Mouse (Mus musculus) kidney, adult 2 months (tissue): Measurements from ENCODE around the gene Fth1. TPM values are rescaled to one million over a fixed set of nuclear protein-coding genes. Genes with fewer than 3 reads are reported as not detected.

ENCODE experiments used
- DNase-seq: peaks from one replicate; pipeline ENCODE4 v3.0.0; 2021
- H3K27ac ChIP-seq: fragments of 200-500 bp; 2 replicates; pipeline ENCODE4 v1.5.1; 2012; ENCODE audit warnings: low read depth, low read length, control low read depth, inconsistent platforms; ENCODE audit not compliant: insufficient read depth
- H3K27me3 ChIP-seq: fragments of 200-500 bp; replicated peaks from 2 replicates; pipeline ENCODE4 v1.6.1; 2012; ENCODE audit warnings: mild to moderate bottlenecking, moderate library complexity, low read length, inconsistent platforms; ENCODE audit not compliant: control insufficient read depth, insufficient read depth
- H3K36me3 ChIP-seq: fragments of 200-500 bp; 2 replicates; pipeline ENCODE4 v1.6.1; 2012; ENCODE audit warnings: mild to moderate bottlenecking, moderate library complexity, low read length, inconsistent platforms; ENCODE audit not compliant: control insufficient read depth, insufficient read depth
- H3K4me1 ChIP-seq: fragments of 200-500 bp; 2 replicates; pipeline ENCODE4 v1.6.1; 2011; ENCODE audit warnings: low read length; ENCODE audit not compliant: control insufficient read depth, insufficient read depth
- H3K4me3 ChIP-seq: fragments of 200-500 bp; 2 replicates; pipeline ENCODE4 v1.5.1; 2011; ENCODE audit warnings: mild to moderate bottlenecking, low read depth, low read length, control low read depth; ENCODE audit not compliant: insufficient read depth
- CTCF ChIP-seq: fragments of 200-500 bp; conservative IDR thresholded peaks from 2 replicates; pipeline ENCODE4 v1.5.1; 2011; ENCODE audit warnings: low read depth, mild to moderate bottlenecking, control low read depth, low read length, moderate library complexity, mixed read lengths; ENCODE audit not compliant: insufficient read depth, insufficient read length
- POLR2A ChIP-seq: fragments of 200-500 bp; IDR thresholded peaks from one replicate; pipeline ENCODE4 v1.6.1; 2011; ENCODE audit warnings: low read depth, low read length, control low read depth
- WGBS: fragments of 180-500 bp; shearing (Covaris S2); methylation state at CpG from one replicate; pipeline ENCODE4 v1.1.7; 2018; 5-methylcytosine and 5-hydroxymethylcytosine counted together
- polyA plus RNA-seq: library from polyadenylated mRNA; depleted of rRNA; stranded (reverse); fragments of >200 nt; gene quantifications from 2 replicates; pipeline ENCODE4 v1.2.3, GENCODE M21; 2012

Fth1 gene
- polyA plus RNA-seq, 1 experiment: 8,110 TPM

DNA sequence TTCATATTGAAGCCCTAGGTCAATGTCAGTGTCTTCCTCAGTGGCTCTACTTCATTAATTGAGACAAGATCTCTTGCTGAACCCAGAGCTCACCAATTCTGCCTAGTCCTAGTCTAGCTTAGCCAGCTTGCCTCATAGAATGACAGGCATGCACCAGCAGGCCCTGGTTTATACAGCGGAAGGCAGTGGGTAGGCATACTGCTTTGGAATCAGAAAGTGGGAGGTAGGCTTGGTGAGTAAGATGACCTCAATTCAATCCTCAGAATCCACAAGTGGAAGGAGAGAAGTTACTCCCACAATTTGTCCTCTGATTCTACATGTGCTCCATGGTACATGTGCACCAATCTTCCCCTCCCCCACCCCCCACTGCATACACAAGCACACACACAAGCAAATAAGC is 23.3 kb downstream of the Fth1 start:
- Histone ChIP-seq H3K4me1 (no peaks in the 10 kb centered on the region), H3K27me3 (no peaks in the 10 kb centered on the region), H3K36me3 (no peaks in the 10 kb centered on the region), H3K27ac (no peak overlapping the region), H3K4me3 (no peak overlapping the region)
- 93% methylated on average over 1 of the region's 1 CpGs for WGBS
- TF ChIP-seq CTCF: no peak
- TF ChIP-seq POLR2A: no peak
- no peak for DNase-seq

DNA sequence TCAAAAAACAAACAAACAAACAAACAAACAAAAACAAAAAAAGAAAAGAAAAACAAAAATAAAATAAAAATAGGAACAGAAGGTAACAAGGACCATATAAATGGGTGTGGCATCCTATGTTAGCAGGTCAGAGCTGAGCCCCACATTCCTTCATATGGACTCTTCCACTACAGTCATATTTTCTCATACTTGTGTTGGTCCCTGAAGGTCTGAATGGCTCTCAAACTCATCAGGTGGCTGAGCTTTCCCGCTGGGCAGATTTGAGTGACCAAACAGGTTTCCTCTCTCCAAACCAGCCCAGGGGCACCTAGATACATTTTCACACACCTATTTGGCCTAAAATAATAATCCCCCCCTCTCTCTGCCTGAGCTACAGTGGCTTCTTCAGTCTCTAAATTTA is 31.0 kb downstream of the Fth1 start:
- TF ChIP-seq POLR2A: no peak
- TF ChIP-seq CTCF: no peak
- Histone ChIP-seq H3K27me3 (no peaks in the 10 kb centered on the region), H3K27ac (no peak overlapping the region), H3K4me1 (peaks cover 9% of the 10 kb centered on the region; the same call in 1 of the 2 replicates), H3K4me3 (no peak overlapping the region), H3K36me3 (no peaks in the 10 kb centered on the region)
- DNase-seq: no peak
- WGBS: 79% methylated on average over 1 of the region's 1 CpGs

- Histone ChIP-seq H3K27me3 (no peaks in the 10 kb centered on the region), H3K4me3 (no peak overlapping the region), H3K27ac (peak overlapping the region; percentile 33), H3K36me3 (no peaks in the 10 kb centered on the region), H3K4me1 (peaks cover 9% of the 10 kb centered on the region; the same call in 1 of the 2 replicates)
- no peak for TF ChIP-seq POLR2A
- no peak for TF ChIP-seq CTCF
- peak; percentile 59 for DNase-seq
- WGBS: 34% methylated on average over 6 of the region's 6 CpGs
Measured at GRCm38 (mm10) chr19:10012827-10013278, 32.5 kb downstream of the Fth1 start.

GRCm38 (mm10) chr19:10013348-10013747 is 33.0 kb downstream of the Fth1 start:
- H3K4me3 ChIP-seq: no peak overlapping the region
- DNase-seq: no peak
- TF ChIP-seq CTCF (no peak), POLR2A (no peak)
- 31% methylated on average over 3 of the region's 3 CpGs for WGBS
- H3K36me3 ChIP-seq: no peaks in the 10 kb centered on the region
- peaks cover 9% of the 10 kb centered on the region; the same call in 1 of the 2 replicates for H3K4me1 ChIP-seq
- H3K27me3 ChIP-seq: no peaks in the 10 kb centered on the region
- peak overlapping the region; percentile 13; the same call in 1 of the 2 replicates for H3K27ac ChIP-seq

- 54% methylated on average over 5 of the region's 5 CpGs for WGBS
- no peak for TF ChIP-seq CTCF
- TF ChIP-seq POLR2A: no peak
- Histone ChIP-seq H3K36me3 (no peaks in the 10 kb centered on the region), H3K4me3 (no peak overlapping the region), H3K4me1 (peaks cover 15% of the 10 kb centered on the region; the same call in 1 of the 2 replicates), H3K27ac (no peak overlapping the region), H3K27me3 (no peaks in the 10 kb centered on the region)
- DNase-seq: peak; percentile 44
Measured at GRCm38 (mm10) chr19:10013913-10014312, 33.5 kb downstream of the Fth1 start.

DNA sequence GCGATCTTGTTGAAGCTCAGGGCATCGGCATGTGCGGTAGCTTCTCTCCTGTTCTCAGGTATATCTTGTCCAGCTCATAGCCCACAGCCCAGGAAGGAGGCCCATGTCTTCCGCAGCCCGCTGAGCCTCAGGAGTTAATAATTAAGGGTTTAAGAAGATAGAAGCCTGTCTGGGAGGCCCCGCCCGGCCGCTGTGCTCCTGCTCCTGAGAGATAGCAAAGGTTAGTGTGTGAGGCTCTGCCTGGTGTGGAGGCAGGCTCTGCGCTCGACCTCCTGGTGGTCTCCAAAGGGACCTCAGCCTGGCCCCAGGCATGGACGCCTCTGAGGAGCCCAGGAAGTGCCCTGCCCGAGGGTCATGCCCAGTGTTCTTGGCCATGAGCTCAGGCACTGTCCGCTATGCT is 34.4 kb downstream of the Fth1 start:
- peak overlapping the region; percentile 56 for H3K27ac ChIP-seq
- 68% methylated on average over 13 of the region's 13 CpGs for WGBS
- peaks cover 19% of the 10 kb centered on the region; the same call in 1 of the 2 replicates for H3K4me1 ChIP-seq
- DNase-seq: peak; percentile 79
- H3K36me3 ChIP-seq: no peaks in the 10 kb centered on the region
- peak overlapping the region; percentile 49 for H3K4me3 ChIP-seq
- H3K27me3 ChIP-seq: no peaks in the 10 kb centered on the region
- TF ChIP-seq POLR2A: no peak
- TF ChIP-seq CTCF: no peak

DNA sequence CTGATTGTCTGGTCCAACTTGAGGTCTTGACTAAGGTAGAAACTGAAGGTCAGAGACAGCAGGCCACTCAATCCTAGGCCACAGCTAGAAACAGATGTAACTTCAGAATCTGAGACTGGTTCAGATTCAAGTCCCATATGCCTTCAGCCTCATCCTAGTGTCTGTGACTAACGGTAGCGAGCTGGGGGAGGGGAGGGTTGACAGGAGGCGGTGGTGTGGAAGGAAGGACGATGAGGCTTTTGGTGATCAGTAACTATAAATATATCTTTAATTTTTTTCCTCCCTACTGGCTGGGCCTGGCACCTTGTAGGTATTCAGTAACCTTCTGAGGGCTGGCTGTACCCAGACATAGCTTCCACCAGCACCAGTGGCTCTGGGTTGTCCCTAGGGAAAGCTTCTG is 35.0 kb downstream of the Fth1 start:
- H3K4me1 ChIP-seq: peaks cover 19% of the 10 kb centered on the region; the same call in 1 of the 2 replicates
- no peaks in the 10 kb centered on the region for H3K36me3 ChIP-seq

More for the DNA sequence above, 35.0 kb downstream of the Fth1 start:
- peak overlapping the region; percentile 49 for H3K4me3 ChIP-seq
- WGBS: 53% methylated on average over 4 of the region's 4 CpGs
- no peak for TF ChIP-seq CTCF
- no peak for TF ChIP-seq POLR2A
- DNase-seq: peak; percentile 8
- no peaks in the 10 kb centered on the region for H3K27me3 ChIP-seq
- peak overlapping the region; percentile 56 for H3K27ac ChIP-seq
